Mouse (Mus musculus) kidney, adult 2 months (tissue): ENCODE results near the gene Slc17a5. TPM values are rescaled to one million over a fixed set of nuclear protein-coding genes. Genes with fewer than 3 reads are reported as not detected.
"Not testable (repeated sequence)": the region's sequence is repeated elsewhere in the genome, so short reads cannot be mapped to it uniquely, and the experiment has no call there.

ENCODE experiments used
- DNase-seq: peaks from one replicate; pipeline ENCODE4 v3.0.0; 2021
- H3K27ac ChIP-seq: fragments of 200-500 bp; 2 replicates; pipeline ENCODE4 v1.5.1; 2012; ENCODE audit warnings: low read depth, low read length, control low read depth, inconsistent platforms; ENCODE audit not compliant: insufficient read depth
- H3K27me3 ChIP-seq: fragments of 200-500 bp; replicated peaks from 2 replicates; pipeline ENCODE4 v1.6.1; 2012; ENCODE audit warnings: mild to moderate bottlenecking, moderate library complexity, low read length, inconsistent platforms; ENCODE audit not compliant: control insufficient read depth, insufficient read depth
- H3K36me3 ChIP-seq: fragments of 200-500 bp; 2 replicates; pipeline ENCODE4 v1.6.1; 2012; ENCODE audit warnings: mild to moderate bottlenecking, moderate library complexity, low read length, inconsistent platforms; ENCODE audit not compliant: control insufficient read depth, insufficient read depth
- H3K4me1 ChIP-seq: fragments of 200-500 bp; 2 replicates; pipeline ENCODE4 v1.6.1; 2011; ENCODE audit warnings: low read length; ENCODE audit not compliant: control insufficient read depth, insufficient read depth
- H3K4me3 ChIP-seq: fragments of 200-500 bp; 2 replicates; pipeline ENCODE4 v1.5.1; 2011; ENCODE audit warnings: mild to moderate bottlenecking, low read depth, low read length, control low read depth; ENCODE audit not compliant: insufficient read depth
- CTCF ChIP-seq: fragments of 200-500 bp; conservative IDR thresholded peaks from 2 replicates; pipeline ENCODE4 v1.5.1; 2011; ENCODE audit warnings: low read depth, mild to moderate bottlenecking, control low read depth, low read length, moderate library complexity, mixed read lengths; ENCODE audit not compliant: insufficient read depth, insufficient read length
- POLR2A ChIP-seq: fragments of 200-500 bp; IDR thresholded peaks from one replicate; pipeline ENCODE4 v1.6.1; 2011; ENCODE audit warnings: low read depth, low read length, control low read depth
- WGBS: fragments of 180-500 bp; shearing (Covaris S2); methylation state at CpG from one replicate; pipeline ENCODE4 v1.1.7; 2018; 5-methylcytosine and 5-hydroxymethylcytosine counted together
- polyA plus RNA-seq: library from polyadenylated mRNA; depleted of rRNA; stranded (reverse); fragments of >200 nt; gene quantifications from 2 replicates; pipeline ENCODE4 v1.2.3, GENCODE M21; 2012

The Slc17a5 gene
- polyA plus RNA-seq, 1 experiment, result 36.7 TPM

DNA sequence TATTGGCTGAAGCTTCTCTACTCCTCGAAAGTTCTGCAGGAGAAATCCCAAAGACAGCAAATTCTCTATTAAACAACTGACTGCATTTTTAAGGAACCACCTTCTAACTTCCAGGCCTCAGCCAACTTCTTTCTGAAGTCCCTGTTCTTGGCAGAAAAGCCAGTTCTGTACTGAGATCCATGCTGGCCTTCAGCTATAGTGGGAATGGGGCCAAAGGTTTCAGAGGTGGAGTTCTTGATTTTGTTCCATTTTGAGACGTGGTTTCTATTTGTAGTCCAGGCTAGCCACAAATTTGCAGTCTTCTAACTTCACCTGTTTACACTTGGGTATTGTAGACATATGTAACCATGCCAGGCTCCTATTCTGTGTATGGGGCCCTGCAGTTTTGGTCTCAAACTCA, 61.6 kb downstream of the Slc17a5 start:
- WGBS, result 62% methylated on average over 2 of the region's 2 CpGs
- Histone ChIP-seq H3K27me3 (no peaks in the 10 kb centered on the region), H3K27ac (peak overlapping the region; percentile 66; the same call in 1 of the 2 replicates), H3K4me1 (peaks cover 10% of the 10 kb centered on the region), H3K36me3 (no peaks in the 10 kb centered on the region), H3K4me3 (no peak overlapping the region)
- no peak for TF ChIP-seq CTCF
- TF ChIP-seq POLR2A, result no peak
- peak; percentile 21 for DNase-seq

- WGBS, result 94% methylated on average over 17 of the region's 17 CpGs
- no peak overlapping the region for H3K27ac ChIP-seq
- peaks cover 10% of the 10 kb centered on the region for H3K4me1 ChIP-seq
- no peaks in the 10 kb centered on the region for H3K36me3 ChIP-seq
- no peaks in the 10 kb centered on the region for H3K27me3 ChIP-seq
- no peak for TF ChIP-seq CTCF
- no peak for TF ChIP-seq POLR2A
- DNase-seq, result no peak
- no peak overlapping the region for H3K4me3 ChIP-seq
These were observed 62.2 kb downstream of the Slc17a5 start for GRCm38 (mm10) chr9:78525451-78526135.

- Histone ChIP-seq H3K36me3 (no peaks in the 10 kb centered on the region), H3K27ac (no peak overlapping the region), H3K27me3 (no peaks in the 10 kb centered on the region), H3K4me1 (peaks cover under 1% of the 10 kb centered on the region; the same call in 1 of the 2 replicates), H3K4me3 (peak overlapping the region; percentile 40; the same call in 1 of the 2 replicates)
- WGBS, result 44% methylated on average over 14 of the region's 14 CpGs
- peak; percentile 44 for TF ChIP-seq CTCF
- TF ChIP-seq POLR2A, result no peak
- peak; percentile 44 for DNase-seq
These were observed 66.2 kb downstream of the Slc17a5 start for GRCm38 (mm10) chr9:78521689-78522088.

- Histone ChIP-seq H3K4me1 (no peaks in the 10 kb centered on the region), H3K4me3 (peak overlapping the region; percentile 40), H3K36me3 (no peaks in the 10 kb centered on the region), H3K27me3 (no peaks in the 10 kb centered on the region), H3K27ac (no peak overlapping the region)
- 5% methylated on average over 40 of the region's 40 CpGs for WGBS
- no peak for TF ChIP-seq CTCF
- no peak for TF ChIP-seq POLR2A
- DNase-seq, result peak; percentile 78
These were observed 66.8 kb downstream of the Slc17a5 start for GRCm38 (mm10) chr9:78520780-78521601.

GRCm38 (mm10) chr9:78520127-78520779, 67.6 kb downstream of the Slc17a5 start:
- peak; percentile 70 for DNase-seq
- WGBS, result 13% methylated on average over 15 of the region's 15 CpGs
- Histone ChIP-seq H3K4me1 (no peaks in the 10 kb centered on the region), H3K36me3 (no peaks in the 10 kb centered on the region), H3K27ac (no peak overlapping the region), H3K4me3 (peak overlapping the region; percentile 40), H3K27me3 (no peaks in the 10 kb centered on the region)
- no peak for TF ChIP-seq POLR2A
- TF ChIP-seq CTCF, result no peak

DNA sequence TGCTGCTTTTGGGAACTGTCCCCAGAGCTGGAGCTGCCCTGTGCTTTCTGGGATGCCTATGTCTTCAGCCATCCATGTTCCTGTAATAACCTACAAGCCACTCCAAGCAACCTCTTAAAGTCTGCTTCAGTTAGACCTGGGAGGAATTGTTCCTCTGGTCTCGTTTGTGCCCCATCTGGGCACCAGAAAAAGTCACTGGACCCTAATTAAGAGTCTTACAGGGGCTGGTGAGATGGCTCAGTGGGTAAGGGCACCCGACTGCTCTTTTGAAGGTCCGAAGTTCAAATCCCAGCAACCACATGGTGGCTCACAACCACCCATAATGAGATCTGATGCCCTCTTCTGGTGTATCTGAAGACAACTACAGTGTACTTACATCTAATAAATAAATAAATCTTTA, 70.6 kb downstream of the Slc17a5 start:
- H3K27me3 ChIP-seq, H3K4me3 ChIP-seq, H3K27ac ChIP-seq, H3K4me1 ChIP-seq, DNase-seq, H3K36me3 ChIP-seq: not testable (repeated sequence)
- 45% methylated on average over 3 of the region's 3 CpGs for WGBS

DNA sequence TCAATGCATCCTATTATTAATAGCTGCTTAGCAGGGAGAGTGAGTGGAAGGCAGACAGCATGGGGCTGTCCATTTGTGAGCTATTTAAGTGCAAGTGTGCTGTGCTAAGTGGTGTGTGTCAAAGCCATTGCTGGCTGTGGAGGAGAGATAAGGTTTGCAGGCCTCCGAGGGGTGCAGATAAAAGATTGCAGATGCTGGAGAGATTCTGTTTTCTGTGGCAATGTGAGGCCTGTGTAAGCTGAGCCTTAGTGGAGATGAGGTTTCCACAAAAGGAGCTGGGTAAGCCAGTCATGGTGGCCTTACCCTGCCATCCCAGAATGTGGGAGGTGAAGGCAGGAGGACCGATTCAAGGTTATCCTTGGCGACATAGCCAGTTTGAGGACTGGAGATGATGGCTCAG, 71.7 kb downstream of the Slc17a5 start:
- TF ChIP-seq POLR2A (no peak), CTCF (no peak)
- 55% methylated on average over 3 of the region's 3 CpGs for WGBS
- Histone ChIP-seq H3K36me3 (no peaks in the 10 kb centered on the region), H3K27ac (no peak overlapping the region), H3K4me3 (no peak overlapping the region), H3K4me1 (no peaks in the 10 kb centered on the region; the same call in 1 of the 2 replicates), H3K27me3 (no peaks in the 10 kb centered on the region)
- no peak for DNase-seq
